Mouse (Mus musculus) forebrain, embryonic 14.5 days (tissue): Measurements from ENCODE around the gene Coq8a. TPM values are rescaled to one million over a fixed set of nuclear protein-coding genes. Genes with fewer than 3 reads are reported as not detected.

Source experiments
- ATAC-seq: fragments of 200-750 bp; cut with Nextera tagmentation; 2 replicates; pipeline ENCODE4 v1.8.0; 2017; ENCODE audit warnings: mild to moderate bottlenecking, moderate library complexity
- DNase-seq: peaks from one replicate; pipeline ENCODE4 v3.0.0-alpha.2; 2015; ENCODE audit warnings: low spot score
- H3K27ac ChIP-seq: fragments of 300-500 bp; sonication (generic); 2 replicates; pipeline ENCODE4 v1.5.1; 2014; ENCODE audit warnings: low read depth, mild to moderate bottlenecking, control low read depth, low read length, moderate library complexity
- H3K27me3 ChIP-seq: fragments of 300-500 bp; sonication (generic); replicated peaks from 2 replicates; pipeline ENCODE4 v1.6.1; 2014; ENCODE audit warnings: low read length, control low read depth, mixed read lengths; ENCODE audit not compliant: control insufficient read depth, insufficient read depth
- H3K36me3 ChIP-seq: fragments of 300-500 bp; sonication (generic); 2 replicates; pipeline ENCODE4 v1.6.1; 2014; ENCODE audit warnings: low read length, control low read depth; ENCODE audit not compliant: control insufficient read depth, insufficient read depth
- H3K4me1 ChIP-seq: fragments of 300-500 bp; sonication (generic); 2 replicates; pipeline ENCODE4 v1.6.1; 2014; ENCODE audit warnings: antibody characterized with exemption, low read length, control low read depth; ENCODE audit not compliant: control insufficient read depth, insufficient read depth
- H3K4me2 ChIP-seq: fragments of 300-500 bp; sonication (generic); 2 replicates; pipeline ENCODE4 v1.6.1; 2014; ENCODE audit warnings: mild to moderate bottlenecking, control low read depth, low read length
- H3K4me3 ChIP-seq: fragments of 300-500 bp; sonication (generic); 2 replicates; pipeline ENCODE4 v1.5.1; 2014; ENCODE audit warnings: low read depth, low read length, control low read depth
- H3K9ac ChIP-seq: fragments of 300-500 bp; sonication (generic); 2 replicates; pipeline ENCODE4 v1.6.1; 2014; ENCODE audit warnings: mild to moderate bottlenecking, low read length, control low read depth, moderate library complexity
- H3K9me3 ChIP-seq: fragments of 300-500 bp; sonication (generic); replicated peaks from 2 replicates; pipeline ENCODE4 v1.6.1; 2016; ENCODE audit warnings: low read length, control low read depth, mixed read lengths; ENCODE audit not compliant: control insufficient read depth
- WGBS: fragments of 180-500 bp; shearing (Covaris S2); extraction: QIAGEN DNeasy Blood & Tissue Kit; methylation state at CpG from one replicate; pipeline ENCODE4 v1.1.7; 2014; 5-methylcytosine and 5-hydroxymethylcytosine counted together
- polyA plus RNA-seq: library from polyadenylated mRNA; unstranded; fragments of >200 nt; fragmentation: Nextera tagmentation; extraction: Ambion mirVana; gene quantifications from 2 replicates; pipeline ENCODE4 v1.2.1, GENCODE M21; 2014

The Coq8a gene
- polyA plus RNA-seq, 1 experiment from 2014 or later = 2.0 TPM

GRCm38 (mm10) chr1:180183525-180184159 is 15.8 kb downstream of the Coq8a start:
- Histone ChIP-seq H3K9me3 (no peaks in the 10 kb centered on the region), H3K4me3 (no peak overlapping the region), H3K4me2 (no peak overlapping the region), H3K27me3 (no peaks in the 10 kb centered on the region), H3K36me3 (no peaks in the 10 kb centered on the region), H3K27ac (no peak overlapping the region), H3K4me1 (no peaks in the 10 kb centered on the region), H3K9ac (no peak overlapping the region)
- WGBS = 95% methylated on average over 6 of the region's 6 CpGs
- no peak for ATAC-seq
- no peak for DNase-seq

GRCm38 (mm10) chr1:180182731-180183130 is 16.7 kb downstream of the Coq8a start:
- Histone ChIP-seq H3K27ac (no peak overlapping the region), H3K4me3 (no peak overlapping the region), H3K36me3 (no peaks in the 10 kb centered on the region), H3K9me3 (no peaks in the 10 kb centered on the region), H3K4me1 (no peaks in the 10 kb centered on the region), H3K9ac (no peak overlapping the region), H3K4me2 (no peak overlapping the region), H3K27me3 (no peaks in the 10 kb centered on the region)
- ATAC-seq (no peak), DNase-seq (no peak)
- WGBS = 67% methylated on average over 3 of the region's 3 CpGs

- ATAC-seq = no peak
- Histone ChIP-seq H3K9ac (no peak overlapping the region), H3K27ac (no peak overlapping the region), H3K9me3 (no peaks in the 10 kb centered on the region), H3K4me2 (no peak overlapping the region), H3K4me3 (no peak overlapping the region), H3K36me3 (no peaks in the 10 kb centered on the region), H3K27me3 (no peaks in the 10 kb centered on the region), H3K4me1 (no peaks in the 10 kb centered on the region)
- DNase-seq = no peak
- 83% methylated on average over 9 of the region's 9 CpGs for WGBS
These were observed 17.5 kb downstream of the Coq8a start for GRCm38 (mm10) chr1:180181966-180182319.

GRCm38 (mm10) chr1:180181304-180181965 is 18.0 kb downstream of the Coq8a start:
- no peak overlapping the region for H3K4me3 ChIP-seq
- no peak overlapping the region for H3K27ac ChIP-seq
- 89% methylated on average over 7 of the region's 7 CpGs for WGBS
- no peak overlapping the region for H3K9ac ChIP-seq
- DNase-seq (no peak), ATAC-seq (no peak)
- no peaks in the 10 kb centered on the region for H3K27me3 ChIP-seq
- H3K4me2 ChIP-seq = no peak overlapping the region
- H3K4me1 ChIP-seq = no peaks in the 10 kb centered on the region
- H3K36me3 ChIP-seq = no peaks in the 10 kb centered on the region
- H3K9me3 ChIP-seq = no peaks in the 10 kb centered on the region

- H3K4me2 ChIP-seq = no peak overlapping the region
- WGBS = 87% methylated on average over 2 of the region's 2 CpGs
- H3K27me3 ChIP-seq = no peaks in the 10 kb centered on the region
- no peaks in the 10 kb centered on the region for H3K4me1 ChIP-seq
- H3K9me3 ChIP-seq = no peaks in the 10 kb centered on the region
- no peak overlapping the region for H3K4me3 ChIP-seq
- no peaks in the 10 kb centered on the region for H3K36me3 ChIP-seq
- no peak overlapping the region for H3K27ac ChIP-seq
- DNase-seq = no peak
- H3K9ac ChIP-seq = no peak overlapping the region
- no peak for ATAC-seq
These were observed 19.6 kb downstream of the Coq8a start for GRCm38 (mm10) chr1:180179840-180180239.

DNA sequence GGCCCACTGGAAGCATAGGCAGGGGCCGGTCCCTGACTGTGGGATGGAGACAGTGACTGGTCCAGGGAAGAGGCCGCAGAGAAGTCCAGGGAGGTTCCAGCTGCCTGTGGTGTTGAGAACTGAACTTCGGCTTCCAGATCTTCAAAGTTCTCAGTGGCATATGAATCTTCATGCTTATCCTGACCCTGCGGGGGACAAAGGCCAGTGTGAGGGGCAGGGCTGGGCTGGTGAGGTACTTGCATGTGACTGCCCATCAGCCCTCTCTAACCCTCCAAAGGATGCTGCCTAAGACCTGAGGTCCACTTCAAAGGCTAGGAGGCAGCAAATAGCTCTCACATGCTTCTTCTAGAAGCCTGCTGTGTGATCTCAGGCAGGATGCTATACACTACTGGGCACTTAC is 20.3 kb downstream of the Coq8a start:
- H3K36me3 ChIP-seq = no peaks in the 10 kb centered on the region
- H3K27ac ChIP-seq = no peak overlapping the region

GRCm38 (mm10) chr1:180178340-180178739 is 21.1 kb downstream of the Coq8a start:
- no peak for ATAC-seq
- H3K27me3 ChIP-seq = no peaks in the 10 kb centered on the region
- no peaks in the 10 kb centered on the region for H3K9me3 ChIP-seq
- no peaks in the 10 kb centered on the region for H3K4me1 ChIP-seq
- H3K4me3 ChIP-seq = no peak overlapping the region
- no peaks in the 10 kb centered on the region for H3K36me3 ChIP-seq
- H3K4me2 ChIP-seq = no peak overlapping the region
- WGBS = 87% methylated on average over 9 of the region's 9 CpGs
- DNase-seq = no peak
- H3K9ac ChIP-seq = no peak overlapping the region
- H3K27ac ChIP-seq = no peak overlapping the region

More for the DNA sequence above, 20.3 kb downstream of the Coq8a start:
- 87% methylated on average over 4 of the region's 4 CpGs for WGBS
- no peaks in the 10 kb centered on the region for H3K9me3 ChIP-seq
- H3K4me2 ChIP-seq = no peak overlapping the region
- no peak overlapping the region for H3K4me3 ChIP-seq
- H3K27me3 ChIP-seq = no peaks in the 10 kb centered on the region
- ATAC-seq (no peak), DNase-seq (no peak)
- no peak overlapping the region for H3K9ac ChIP-seq
- H3K4me1 ChIP-seq = no peaks in the 10 kb centered on the region

GRCm38 (mm10) chr1:180176784-180177183 is 22.6 kb downstream of the Coq8a start:
- Histone ChIP-seq H3K36me3 (no peaks in the 10 kb centered on the region), H3K27me3 (no peaks in the 10 kb centered on the region), H3K27ac (no peak overlapping the region), H3K9me3 (no peaks in the 10 kb centered on the region), H3K4me1 (no peaks in the 10 kb centered on the region), H3K9ac (no peak overlapping the region), H3K4me3 (no peak overlapping the region), H3K4me2 (no peak overlapping the region)
- ATAC-seq = no peak
- whole genome bisulfite sequencing = 13% methylated on average over 1 of the region's 1 CpGs
- no peak for DNase-seq

GRCm38 (mm10) chr1:180175635-180176034 is 23.8 kb downstream of the Coq8a start:
- ATAC-seq = no peak
- H3K9me3 ChIP-seq = no peaks in the 10 kb centered on the region

More at GRCm38 (mm10) chr1:180175635-180176034, 23.8 kb downstream of the Coq8a start:
- no peak overlapping the region for H3K4me2 ChIP-seq
- no peaks in the 10 kb centered on the region for H3K36me3 ChIP-seq
- DNase-seq = no peak
- no peaks in the 10 kb centered on the region for H3K4me1 ChIP-seq
- H3K27ac ChIP-seq = no peak overlapping the region
- H3K27me3 ChIP-seq = no peaks in the 10 kb centered on the region
- H3K4me3 ChIP-seq = no peak overlapping the region
- no peak overlapping the region for H3K9ac ChIP-seq
- WGBS = 56% methylated on average over 8 of the region's 8 CpGs
